31 mouse cellular contexts compared by ENCODE assay signal in genomic region chr12:6956638-6957037, GRCm38 (mm10).
DNase-seq lines count a peak whose midpoint lies in the region; ATAC-seq and TF ChIP-seq lines count a peak whose summit lies in the region.
"Had no signal": no experiment of that assay in that cellular context is flagged by ENCODE, and none has a peak within 500 bp of the region (broad histone marks: within the 10 kb centered on the region; RNA-seq: fewer than 3 reads in every experiment).

No protein-coding gene starts in this region.

- H3K4me3 ChIP-seq in embryonic facial prominence, embryonic 14.5 days (ENCODE audit: low read depth, low read length), result no peak overlapping the region
- no peak overlapping the region for H3K4me3 ChIP-seq in embryonic facial prominence, embryonic 10.5 days
- no peak overlapping the region for H3K4me3 ChIP-seq in hindbrain, embryonic 13.5 days
- H3K4me3 ChIP-seq in hindbrain, embryonic 16.5 days (ENCODE audit: low read length), result no peak overlapping the region
- no peak overlapping the region for H3K4me3 ChIP-seq in midbrain, postnatal 0 days (ENCODE audit: low read depth, low read length)
- no peak overlapping the region for H3K4me3 ChIP-seq in midbrain, embryonic 13.5 days (replicated peaks)
- H3K4me3 ChIP-seq: embryonic facial prominence, embryonic 12.5 days; embryonic facial prominence, embryonic 15.5 days; erythroblast, embryonic 14.5 days; forebrain, embryonic 10.5 days; forebrain, embryonic 12.5 days had no signal

- H3K4me2 ChIP-seq in embryonic facial prominence, embryonic 14.5 days (ENCODE audit: low read depth, low read length), result no peak overlapping the region
- no peak overlapping the region for H3K4me2 ChIP-seq in hindbrain, embryonic 13.5 days
- H3K4me2 ChIP-seq in hindbrain, embryonic 16.5 days (ENCODE audit: low read length), result no peak overlapping the region
- no peak overlapping the region for H3K4me2 ChIP-seq in midbrain, postnatal 0 days (ENCODE audit: low read depth, low read length, poor library complexity, severe bottlenecking)
- H3K4me2 ChIP-seq in midbrain, embryonic 13.5 days (replicated peaks), result no peak overlapping the region
- H3K4me2 ChIP-seq: embryonic facial prominence, embryonic 12.5 days; embryonic facial prominence, embryonic 15.5 days; forebrain, embryonic 12.5 days had no signal

- H3K9ac ChIP-seq in embryonic facial prominence, embryonic 14.5 days (ENCODE audit: low read depth, low read length), result no peak overlapping the region
- no peak overlapping the region for H3K9ac ChIP-seq in hindbrain, embryonic 13.5 days
- H3K9ac ChIP-seq in hindbrain, embryonic 16.5 days (ENCODE audit: low read depth, low read length), result no peak overlapping the region
- H3K9ac ChIP-seq in midbrain, postnatal 0 days (replicated peaks; ENCODE audit: low read length, poor library complexity, severe bottlenecking), result no peak overlapping the region
- no peak overlapping the region for H3K9ac ChIP-seq in midbrain, embryonic 13.5 days (replicated peaks)
- H3K9ac ChIP-seq: embryonic facial prominence, embryonic 12.5 days; embryonic facial prominence, embryonic 15.5 days; forebrain, embryonic 12.5 days had no signal

- no peaks in the 10 kb centered on the region for H3K9me3 ChIP-seq in embryonic facial prominence, embryonic 14.5 days (ENCODE audit: control insufficient read depth, low read length)
- no peaks in the 10 kb centered on the region for H3K9me3 ChIP-seq in embryonic facial prominence, embryonic 10.5 days
- H3K9me3 ChIP-seq in hindbrain, embryonic 13.5 days, result no peaks in the 10 kb centered on the region
- H3K9me3 ChIP-seq in hindbrain, embryonic 16.5 days (ENCODE audit: control insufficient read depth, low read length), result no peaks in the 10 kb centered on the region
- no peaks in the 10 kb centered on the region for H3K9me3 ChIP-seq in midbrain, postnatal 0 days (ENCODE audit: low read length)
- no peaks in the 10 kb centered on the region for H3K9me3 ChIP-seq in midbrain, embryonic 13.5 days
- H3K9me3 ChIP-seq: embryonic facial prominence, embryonic 12.5 days; embryonic facial prominence, embryonic 15.5 days; forebrain, embryonic 10.5 days; forebrain, embryonic 12.5 days; G1E had no signal

- DNase-seq in embryonic facial prominence, embryonic 14.5 days (ENCODE audit: low spot score), result peak; percentile 32
- no peak for DNase-seq in embryonic facial prominence, embryonic 10.5 days (ENCODE audit: low spot score)
- DNase-seq in midbrain, postnatal 0 days (ENCODE audit: low spot score), result peak; percentile 3
- DNase-seq in retina, postnatal 1 day, result peak; percentile 72
- DNase-seq in ovary, postnatal 14 days (ENCODE audit: low spot score), result no peak
- DNase-seq: adrenal gland, adult 8-10 months; adrenal gland, postnatal 14 days; adrenal gland, postnatal 36 days; B cell, adult 2 months; cerebellum, adult 11 months; cerebellum, adult 18-20 months; cerebellum, adult 8-10 months; cerebellum, adult 9-11 months; cerebellum, postnatal 14 days; cerebellum, postnatal 36 days; embryo, embryonic 11 days had no signal

- H3K4me1 ChIP-seq in embryonic facial prominence, embryonic 14.5 days (ENCODE audit: control insufficient read depth, insufficient read depth, low read length), result no peaks in the 10 kb centered on the region
- no peaks in the 10 kb centered on the region for H3K4me1 ChIP-seq in embryonic facial prominence, embryonic 10.5 days
- H3K4me1 ChIP-seq in hindbrain, embryonic 13.5 days (replicated peaks), result no peaks in the 10 kb centered on the region
- no peaks in the 10 kb centered on the region for H3K4me1 ChIP-seq in hindbrain, embryonic 16.5 days (ENCODE audit: control insufficient read depth, insufficient read depth, low read depth, low read length)
- no peaks in the 10 kb centered on the region for H3K4me1 ChIP-seq in midbrain, postnatal 0 days (ENCODE audit: insufficient read depth, low read length)
- no peaks in the 10 kb centered on the region for H3K4me1 ChIP-seq in midbrain, embryonic 13.5 days (replicated peaks)
- H3K4me1 ChIP-seq: embryonic facial prominence, embryonic 12.5 days; embryonic facial prominence, embryonic 15.5 days; forebrain, embryonic 10.5 days; forebrain, embryonic 12.5 days had no signal

- no peaks in the 10 kb centered on the region for H3K27me3 ChIP-seq in embryonic facial prominence, embryonic 14.5 days (replicated peaks; ENCODE audit: control insufficient read depth, insufficient read depth, low read length)
- no peaks in the 10 kb centered on the region for H3K27me3 ChIP-seq in embryonic facial prominence, embryonic 10.5 days (replicated peaks; ENCODE audit: low read depth, poor library complexity, severe bottlenecking)
- no peaks in the 10 kb centered on the region for H3K27me3 ChIP-seq in hindbrain, embryonic 13.5 days
- H3K27me3 ChIP-seq in hindbrain, embryonic 16.5 days (replicated peaks; ENCODE audit: control insufficient read depth, insufficient read depth, low read length), result no peaks in the 10 kb centered on the region
- H3K27me3 ChIP-seq in midbrain, postnatal 0 days (ENCODE audit: insufficient read depth, low read length), result no peaks in the 10 kb centered on the region
- H3K27me3 ChIP-seq in midbrain, embryonic 13.5 days, result no peaks in the 10 kb centered on the region
- H3K27me3 ChIP-seq: CH12.LX; embryonic facial prominence, embryonic 12.5 days; embryonic facial prominence, embryonic 15.5 days; forebrain, embryonic 12.5 days; Patski had no signal

- no peak overlapping the region for H3K27ac ChIP-seq in embryonic facial prominence, embryonic 14.5 days (replicated peaks; ENCODE audit: low read depth, low read length)
- no peak overlapping the region for H3K27ac ChIP-seq in embryonic facial prominence, embryonic 10.5 days (replicated peaks)
- no peak overlapping the region for H3K27ac ChIP-seq in hindbrain, embryonic 13.5 days
- H3K27ac ChIP-seq in hindbrain, embryonic 16.5 days (ENCODE audit: low read depth, low read length), result no peak overlapping the region
- H3K27ac ChIP-seq in midbrain, postnatal 0 days (ENCODE audit: low read depth, low read length), result no peak overlapping the region
- no peak overlapping the region for H3K27ac ChIP-seq in midbrain, embryonic 13.5 days
- H3K27ac ChIP-seq: embryonic facial prominence, embryonic 12.5 days; embryonic facial prominence, embryonic 15.5 days; forebrain, embryonic 10.5 days; forebrain, embryonic 12.5 days had no signal

- H3K36me3 ChIP-seq in embryonic facial prominence, embryonic 14.5 days (ENCODE audit: control insufficient read depth, insufficient read depth, low read length), result no peaks in the 10 kb centered on the region
- no peaks in the 10 kb centered on the region for H3K36me3 ChIP-seq in embryonic facial prominence, embryonic 10.5 days (replicated peaks)
- H3K36me3 ChIP-seq in hindbrain, embryonic 13.5 days, result no peaks in the 10 kb centered on the region
- no peaks in the 10 kb centered on the region for H3K36me3 ChIP-seq in hindbrain, embryonic 16.5 days (ENCODE audit: control insufficient read depth, insufficient read depth, low read length)
- H3K36me3 ChIP-seq in midbrain, postnatal 0 days (ENCODE audit: insufficient read depth, low read length), result no peaks in the 10 kb centered on the region
- no peaks in the 10 kb centered on the region for H3K36me3 ChIP-seq in midbrain, embryonic 13.5 days
- H3K36me3 ChIP-seq: embryonic facial prominence, embryonic 12.5 days; embryonic facial prominence, embryonic 15.5 days; forebrain, embryonic 10.5 days; forebrain, embryonic 12.5 days; G1E had no signal

- TF ChIP-seq CTCF in midbrain, postnatal 0 days (IDR thresholded peaks at IDR 0.05), result no peak

- ATAC-seq in embryonic facial prominence, embryonic 14.5 days (ENCODE audit: low read depth), result no peak
- ATAC-seq in hindbrain, embryonic 13.5 days (ENCODE audit: low FRiP score), result 0 out of 2 replicates have a peak, but pooled peaks have one; percentile 39
- ATAC-seq in hindbrain, embryonic 16.5 days, result no peak
- ATAC-seq in midbrain, postnatal 0 days (ENCODE audit: low FRiP score), result no peak
- no peak for ATAC-seq in midbrain, embryonic 13.5 days
- ATAC-seq: activated CD4-positive, CD25-positive, alpha-beta regulatory T cell, adult 4 months; CD4-positive, CD25-positive, alpha-beta regulatory T cell, adult 4 months; forebrain, embryonic 14.5 days; forebrain, embryonic 16.5 days; Patski had no signal

- 58% methylated on average over 3 of the region's 3 CpGs for WGBS in embryonic facial prominence, embryonic 14.5 days
- WGBS in embryonic facial prominence, embryonic 10.5 days, result 74% methylated on average over 3 of the region's 3 CpGs
- WGBS in hindbrain, embryonic 13.5 days, result 67% methylated on average over 3 of the region's 3 CpGs
- 68% methylated on average over 3 of the region's 3 CpGs for WGBS in hindbrain, embryonic 16.5 days
- WGBS in midbrain, postnatal 0 days, result 80% methylated on average over 3 of the region's 3 CpGs
- 79% methylated on average over 3 of the region's 3 CpGs for WGBS in midbrain, embryonic 13.5 days

Comparison
In these comparisons a context has a peak if more than half of its experiments do, and no peak if none do; other contexts are left out.
1. DNase-seq: peak in embryonic facial prominence, embryonic 14.5 days (single experiment), midbrain, postnatal 0 days (single experiment) and retina, postnatal 1 day (single experiment); none in embryonic facial prominence, embryonic 10.5 days (single experiment) and ovary, postnatal 14 days (single experiment).